Mouse (Mus musculus): ENCODE data around the gene Ttc25. TPM values are rescaled to one million over a fixed set of nuclear protein-coding genes. Genes with fewer than 3 reads are reported as not detected.
"Not testable (repeated sequence)": the region's sequence is repeated elsewhere in the genome, so short reads cannot be mapped to it uniquely, and the experiment has no call there.

The Ttc25 gene
- total and polyA plus RNA-seq, 2 experiments from 2014 or later, result 1.5 to 1.8 TPM

GRCm38 (mm10) chr11:100611627-100612026, 66.2 kb downstream of the Ttc25 start:
- Histone ChIP-seq H3K4me2 (ENCODE audit: low read depth, low read length) (no peak overlapping the region), H3K27me3 (ENCODE audit: insufficient read depth, low read length) (no peaks in the 10 kb centered on the region), H3K4me3 (ENCODE audit: low read length) (no peak overlapping the region), H3K36me3 (ENCODE audit: insufficient read depth, low read length) (no peaks in the 10 kb centered on the region), H3K4me1 (ENCODE audit: insufficient read depth, low read length) (no peaks in the 10 kb centered on the region; the same call in 1 of the 2 replicates), H3K9me3 (ENCODE audit: low read length) (no peaks in the 10 kb centered on the region), H3K9ac (replicated peaks; ENCODE audit: low read length) (no peak overlapping the region), H3K27ac (no peak overlapping the region)
- DNase-seq (ENCODE audit: low spot score) (peak; percentile 21), ATAC-seq (no peak)
- peak; percentile 49 for TF ChIP-seq CTCF (IDR thresholded peaks at IDR 0.05; ENCODE audit: low read depth)
- WGBS, result 68% methylated on average over 6 of the region's 6 CpGs

DNA sequence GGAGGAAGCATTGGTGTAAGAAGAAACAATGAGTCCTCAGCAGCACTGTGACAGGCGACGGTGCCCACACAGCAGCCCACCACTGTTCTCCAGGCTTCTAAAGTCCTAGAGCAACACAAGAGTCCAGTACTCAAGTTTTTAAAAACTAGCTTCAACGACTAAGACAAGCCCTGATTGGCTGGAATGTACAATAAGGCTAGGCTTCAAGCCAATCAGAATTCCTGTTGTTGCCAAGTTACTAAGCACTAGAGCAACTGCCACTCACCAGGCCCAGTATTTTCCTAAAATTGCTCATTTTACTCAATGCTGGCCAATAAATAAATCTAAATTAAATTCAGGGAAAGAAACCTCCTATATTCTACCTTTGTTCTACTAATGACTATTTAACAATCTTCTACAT, 67.8 kb downstream of the Ttc25 start:
- DNase-seq (ENCODE audit: low spot score) (peak; percentile 71), ATAC-seq (no peak)
- Histone ChIP-seq H3K4me3 (ENCODE audit: low read length) (no peak overlapping the region), H3K27me3 (ENCODE audit: insufficient read depth, low read length) (no peaks in the 10 kb centered on the region), H3K9me3 (ENCODE audit: low read length) (no peaks in the 10 kb centered on the region), H3K27ac (no peak overlapping the region), H3K9ac (replicated peaks; ENCODE audit: low read length) (no peak overlapping the region), H3K4me2 (ENCODE audit: low read depth, low read length) (no peak overlapping the region), H3K36me3 (ENCODE audit: insufficient read depth, low read length) (no peaks in the 10 kb centered on the region), H3K4me1 (ENCODE audit: insufficient read depth, low read length) (peaks cover 8% of the 10 kb centered on the region)
- WGBS, result 70% methylated on average over 3 of the region's 3 CpGs
- TF ChIP-seq CTCF (IDR thresholded peaks at IDR 0.05; ENCODE audit: low read depth), result no peak

DNA sequence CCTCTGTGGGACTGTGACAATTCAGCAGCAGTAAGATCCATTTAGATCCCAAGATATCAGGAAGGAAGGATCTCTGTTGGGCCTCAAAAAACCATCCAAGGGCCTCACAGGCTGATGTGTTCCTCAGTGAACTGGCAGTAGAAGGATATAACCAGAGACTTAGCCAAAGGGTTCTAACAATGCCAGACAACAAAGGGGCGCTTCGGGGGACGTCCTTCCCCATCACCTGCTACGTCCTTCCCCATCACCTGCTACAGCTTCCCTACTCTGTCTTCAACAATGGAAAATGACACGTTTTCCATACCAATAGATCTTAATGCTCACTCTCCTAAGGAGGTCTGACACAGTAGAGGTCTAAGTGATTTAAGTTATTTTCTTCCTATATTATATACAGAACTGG, 70.9 kb downstream of the Ttc25 start:
- no peaks in the 10 kb centered on the region for H3K27me3 ChIP-seq (ENCODE audit: insufficient read depth, low read length)
- ATAC-seq (no peak), DNase-seq (ENCODE audit: low spot score) (no peak)
- H3K9ac ChIP-seq (replicated peaks; ENCODE audit: low read length), result no peak overlapping the region
- H3K4me3 ChIP-seq (ENCODE audit: low read length), result no peak overlapping the region
- TF ChIP-seq CTCF (IDR thresholded peaks at IDR 0.05; ENCODE audit: low read depth), result no peak
- H3K4me2 ChIP-seq (ENCODE audit: low read depth, low read length), result no peak overlapping the region
- no peaks in the 10 kb centered on the region for H3K9me3 ChIP-seq (ENCODE audit: low read length)
- no peak overlapping the region for H3K27ac ChIP-seq
- 89% methylated on average over 5 of the region's 5 CpGs for WGBS
- no peaks in the 10 kb centered on the region for H3K36me3 ChIP-seq (ENCODE audit: insufficient read depth, low read length)
- peaks cover 15% of the 10 kb centered on the region for H3K4me1 ChIP-seq (ENCODE audit: insufficient read depth, low read length)

DNA sequence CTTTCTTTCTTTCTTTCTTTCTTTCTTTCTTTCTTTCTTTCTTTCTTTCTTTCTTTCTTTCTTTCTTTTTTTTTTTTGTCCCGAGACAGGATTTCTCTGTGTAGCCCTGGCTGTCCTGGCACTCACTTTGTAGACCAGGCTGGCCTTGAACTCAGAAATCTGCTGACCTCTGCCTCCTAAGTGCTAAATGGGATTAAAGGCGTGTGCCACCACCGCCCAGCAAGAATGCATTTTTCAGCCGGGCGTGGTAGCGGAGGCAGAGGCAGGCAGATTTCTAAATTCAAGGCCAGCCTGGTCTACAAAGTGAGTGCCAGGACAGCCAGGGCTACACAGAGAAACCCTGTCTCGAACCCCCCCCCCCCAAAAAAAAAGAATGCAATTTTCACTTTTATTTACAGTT, 71.4 kb downstream of the Ttc25 start:
- ATAC-seq; DNase-seq (ENCODE audit: low spot score); H3K9me3 ChIP-seq (ENCODE audit: low read length); H3K36me3 ChIP-seq (ENCODE audit: insufficient read depth, low read length); H3K27ac ChIP-seq; H3K9ac ChIP-seq (replicated peaks; ENCODE audit: low read length); H3K27me3 ChIP-seq (ENCODE audit: insufficient read depth, low read length); H3K4me3 ChIP-seq (ENCODE audit: low read length); H3K4me2 ChIP-seq (ENCODE audit: low read depth, low read length): not testable (repeated sequence)
- WGBS, result 92% methylated on average over 7 of the region's 7 CpGs
- peaks cover 15% of the 10 kb centered on the region for H3K4me1 ChIP-seq (ENCODE audit: insufficient read depth, low read length)

DNA sequence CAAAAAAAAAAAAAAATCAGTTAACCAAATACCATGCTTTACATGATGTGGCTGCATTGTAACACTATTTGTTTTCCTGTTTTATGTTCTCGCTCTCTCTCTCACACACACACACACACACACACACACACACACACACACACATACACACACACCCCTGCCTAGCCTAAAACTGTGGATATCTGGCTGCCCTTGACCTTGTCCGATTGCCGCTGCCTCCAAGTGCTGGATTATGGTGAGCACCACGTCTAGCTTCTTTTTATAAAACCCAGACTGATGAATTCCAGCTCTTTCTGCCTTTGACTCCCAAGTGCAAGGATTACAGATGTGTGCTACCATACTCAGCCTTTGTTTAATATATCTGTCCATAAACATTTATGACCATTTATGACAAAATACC, 72.1 kb downstream of the Ttc25 start:
- H3K4me3 ChIP-seq (ENCODE audit: low read length), result no peak overlapping the region
- no peak for DNase-seq (ENCODE audit: low spot score)
- H3K4me1 ChIP-seq (ENCODE audit: insufficient read depth, low read length), result peaks cover 15% of the 10 kb centered on the region
- H3K36me3 ChIP-seq (ENCODE audit: insufficient read depth, low read length), result no peaks in the 10 kb centered on the region
- H3K27ac ChIP-seq, result no peak overlapping the region
- WGBS, result 86% methylated on average over 4 of the region's 4 CpGs
- ATAC-seq, result no peak
- no peak overlapping the region for H3K9ac ChIP-seq (replicated peaks; ENCODE audit: low read length)
- no peaks in the 10 kb centered on the region for H3K27me3 ChIP-seq (ENCODE audit: insufficient read depth, low read length)
- peak overlapping the region; percentile 83 for H3K4me2 ChIP-seq (ENCODE audit: low read depth, low read length)
- no peaks in the 10 kb centered on the region for H3K9me3 ChIP-seq (ENCODE audit: low read length)
- TF ChIP-seq CTCF (IDR thresholded peaks at IDR 0.05; ENCODE audit: low read depth), result no peak

DNA sequence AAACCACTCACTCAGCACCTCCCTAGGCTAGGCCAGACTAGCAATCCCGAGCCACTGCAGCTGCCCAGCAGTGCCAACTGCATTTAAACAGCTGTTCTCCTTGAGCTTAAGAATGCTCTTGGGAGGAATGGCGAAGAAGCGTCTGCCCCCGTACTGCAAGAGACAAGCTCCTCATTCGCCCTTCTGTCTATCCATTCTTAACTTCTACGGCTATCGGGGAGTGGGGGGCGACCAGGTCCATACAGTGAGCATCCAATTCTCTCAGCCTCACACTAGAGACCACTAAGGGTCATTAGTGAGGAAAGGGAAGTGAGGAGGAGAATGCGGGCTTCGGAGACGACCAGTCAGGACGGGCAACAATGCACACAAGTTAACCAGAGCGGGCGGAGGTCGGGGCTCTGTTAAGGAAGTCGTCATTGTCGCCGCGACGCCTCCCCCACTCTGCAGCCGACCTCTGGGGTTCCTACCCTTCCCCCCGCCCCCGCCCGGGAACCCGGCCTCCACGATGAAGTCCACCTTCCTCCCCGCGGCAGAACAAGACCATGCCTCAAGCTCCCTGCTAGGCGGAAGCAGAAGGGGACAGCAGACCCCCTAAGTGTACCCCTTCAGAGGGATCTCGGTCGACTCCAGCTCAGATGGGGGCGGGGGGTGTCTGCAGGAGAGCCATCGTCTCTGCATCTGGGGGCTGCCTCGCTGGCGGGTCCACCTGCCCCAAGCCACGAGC, 73.5 kb downstream of the Ttc25 start, which contains the start of gene Nkiras2:
Gene Nkiras2, plus strand, starts transcription at position 484 of the 724 bp plus-strand sequence.
- H3K4me2 ChIP-seq (ENCODE audit: low read depth, low read length), result peak within 1 kb of the TSS; percentile 83
- no peaks in the 10 kb centered on the region for H3K36me3 ChIP-seq (ENCODE audit: insufficient read depth, low read length)
- H3K9ac ChIP-seq (replicated peaks; ENCODE audit: low read length), result peak within 1 kb of the TSS; percentile 94
- under 1% methylated on average over 36 of the region's 36 CpGs for whole genome bisulfite sequencing
- DNase-seq (ENCODE audit: low spot score), result peak; percentile 82
- peak; percentile 66 for ATAC-seq
- no peaks in the 10 kb centered on the region for H3K27me3 ChIP-seq (ENCODE audit: insufficient read depth, low read length)
- H3K9me3 ChIP-seq (ENCODE audit: low read length), result no peaks in the 10 kb centered on the region
- H3K4me3 ChIP-seq (ENCODE audit: low read length), result peak within 1 kb of the TSS; percentile 87
- H3K27ac ChIP-seq, result peak within 1 kb of the TSS; percentile 97
- peaks cover 18% of the 10 kb centered on the region for H3K4me1 ChIP-seq (ENCODE audit: insufficient read depth, low read length)
- TF ChIP-seq CTCF (IDR thresholded peaks at IDR 0.05; ENCODE audit: low read depth), result no peak

- peaks cover 19% of the 10 kb centered on the region for H3K4me1 ChIP-seq (ENCODE audit: insufficient read depth, low read length)
- peak; percentile 97 for ATAC-seq
Observed at GRCm38 (mm10) chr11:100619485-100619975, 74.1 kb downstream of the Ttc25 start.

More at GRCm38 (mm10) chr11:100619485-100619975, 74.1 kb downstream of the Ttc25 start:
- no peaks in the 10 kb centered on the region for H3K27me3 ChIP-seq (ENCODE audit: insufficient read depth, low read length)
- WGBS, result under 1% methylated on average over 39 of the region's 40 CpGs
- peak overlapping the region; percentile 94 for H3K9ac ChIP-seq (replicated peaks; ENCODE audit: low read length)
- peak overlapping the region; percentile 97 for H3K27ac ChIP-seq
- peak overlapping the region; percentile 83 for H3K4me2 ChIP-seq (ENCODE audit: low read depth, low read length)
- no peaks in the 10 kb centered on the region for H3K9me3 ChIP-seq (ENCODE audit: low read length)
- H3K36me3 ChIP-seq (ENCODE audit: insufficient read depth, low read length), result 0 out of 2 replicates have a peak, but pooled peaks cover under 1% of the 10 kb centered on the region
- DNase-seq (ENCODE audit: low spot score), result peak; percentile 99
- TF ChIP-seq CTCF (IDR thresholded peaks at IDR 0.05; ENCODE audit: low read depth), result peak; percentile 69
- H3K4me3 ChIP-seq (ENCODE audit: low read length), result peak overlapping the region; percentile 87

Data from hindbrain, postnatal 0 days (tissue).